Mouse (Mus musculus): Measurements from ENCODE around the gene Tbc1d22a.
A peak's percentile ranks its signal among the peaks of the same experiment; 100 is the strongest.

The Tbc1d22a gene

GRCm38 (mm10) chr15:86385436-86385835 lies 171.2 kb downstream of the Tbc1d22a start:
- DNase-seq (ENCODE audit: low read depth, low spot score), result no peak

- DNase-seq (ENCODE audit: low read depth, low spot score), result no peak
Observed at GRCm38 (mm10) chr15:86386325-86386724, 172.1 kb downstream of the Tbc1d22a start.

- DNase-seq (ENCODE audit: low read depth, low spot score), result no peak
Observed at GRCm38 (mm10) chr15:86388597-86388996, 174.3 kb downstream of the Tbc1d22a start.

- DNase-seq (ENCODE audit: low read depth, low spot score), result no peak
Observed at GRCm38 (mm10) chr15:86404866-86405265, 190.6 kb downstream of the Tbc1d22a start.

- DNase-seq (ENCODE audit: low read depth, low spot score), result peak; percentile 55
Observed at GRCm38 (mm10) chr15:86405527-86405926, 191.3 kb downstream of the Tbc1d22a start.

GRCm38 (mm10) chr15:86409352-86409751 lies 195.1 kb downstream of the Tbc1d22a start:
- no peak for DNase-seq (ENCODE audit: low read depth, low spot score)

GRCm38 (mm10) chr15:86411532-86412080 lies 197.3 kb downstream of the Tbc1d22a start:
- no peak for DNase-seq (ENCODE audit: low read depth, low spot score)

- DNase-seq (ENCODE audit: low read depth, low spot score), result no peak
Observed at GRCm38 (mm10) chr15:86415951-86416350, 201.7 kb downstream of the Tbc1d22a start.

GRCm38 (mm10) chr15:86418436-86418835 lies 204.2 kb downstream of the Tbc1d22a start:
- no peak for DNase-seq (ENCODE audit: low read depth, low spot score)

- no peak for DNase-seq (ENCODE audit: low read depth, low spot score)
Observed at GRCm38 (mm10) chr15:86419620-86420019, 205.4 kb downstream of the Tbc1d22a start.

- no peak for DNase-seq (ENCODE audit: low read depth, low spot score)
Observed at GRCm38 (mm10) chr15:86422858-86423257, 208.6 kb downstream of the Tbc1d22a start.

GRCm38 (mm10) chr15:86423884-86424283 lies 209.6 kb downstream of the Tbc1d22a start:
- peak; percentile 52 for DNase-seq (ENCODE audit: low read depth, low spot score)

GRCm38 (mm10) chr15:86424971-86425370 lies 210.7 kb downstream of the Tbc1d22a start:
- DNase-seq (ENCODE audit: low read depth, low spot score), result no peak

GRCm38 (mm10) chr15:86426364-86427000 lies 212.2 kb downstream of the Tbc1d22a start:
- no peak for DNase-seq (ENCODE audit: low read depth, low spot score)

- DNase-seq (ENCODE audit: low read depth, low spot score), result no peak
Observed at GRCm38 (mm10) chr15:86427439-86427838, 213.2 kb downstream of the Tbc1d22a start.

GRCm38 (mm10) chr15:86428496-86428895 lies 214.2 kb downstream of the Tbc1d22a start:
- DNase-seq (ENCODE audit: low read depth, low spot score), result no peak

- no peak for DNase-seq (ENCODE audit: low read depth, low spot score)
Observed at GRCm38 (mm10) chr15:86429766-86430335, 215.6 kb downstream of the Tbc1d22a start.

GRCm38 (mm10) chr15:86431539-86432080 lies 217.4 kb downstream of the Tbc1d22a start:
- DNase-seq (ENCODE audit: low read depth, low spot score), result no peak

- no peak for DNase-seq (ENCODE audit: low read depth, low spot score)
Observed at GRCm38 (mm10) chr15:86432791-86433190, 218.5 kb downstream of the Tbc1d22a start.

- no peak for DNase-seq (ENCODE audit: low read depth, low spot score)
Observed at GRCm38 (mm10) chr15:86433378-86433777, 219.1 kb downstream of the Tbc1d22a start.

- no peak for DNase-seq (ENCODE audit: low read depth, low spot score)
Observed at GRCm38 (mm10) chr15:86434241-86434640, 220.0 kb downstream of the Tbc1d22a start.

GRCm38 (mm10) chr15:86437346-86437745 lies 223.1 kb downstream of the Tbc1d22a start:
- DNase-seq (ENCODE audit: low read depth, low spot score), result no peak
